Mouse (Mus musculus) cerebellum, postnatal 14 days (tissue): ENCODE measurements around the gene Lhx5.

Experiments
- DNase-seq, 2 experiments: peaks; one replicate each; pipeline ENCODE4 v3.0.0; 2021; ENCODE audit warnings: mixed read lengths in 2 of 2

Lhx5 gene

DNA sequence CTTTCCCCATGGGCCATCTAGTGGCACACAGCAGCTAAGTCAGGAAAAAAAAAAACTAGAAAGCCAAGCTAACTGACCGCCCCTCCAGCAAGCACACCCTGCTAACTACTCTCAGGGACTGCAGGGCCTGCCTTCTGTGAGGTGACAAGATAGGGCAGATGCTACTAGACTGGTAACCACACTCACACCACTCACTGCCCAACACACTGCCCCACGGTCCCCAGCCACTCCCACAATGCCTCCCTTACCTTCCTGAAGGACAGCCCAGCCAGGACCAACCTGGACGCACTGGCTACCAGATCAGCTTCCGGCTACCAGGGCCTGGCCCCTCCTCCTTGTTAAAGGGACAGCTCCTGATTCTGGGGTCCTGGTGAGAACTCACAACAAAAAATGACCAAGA lies 35.5 kb downstream of the Lhx5 start:
- DNase-seq = peak in 1 of 2 experiments; percentile 48

DNA sequence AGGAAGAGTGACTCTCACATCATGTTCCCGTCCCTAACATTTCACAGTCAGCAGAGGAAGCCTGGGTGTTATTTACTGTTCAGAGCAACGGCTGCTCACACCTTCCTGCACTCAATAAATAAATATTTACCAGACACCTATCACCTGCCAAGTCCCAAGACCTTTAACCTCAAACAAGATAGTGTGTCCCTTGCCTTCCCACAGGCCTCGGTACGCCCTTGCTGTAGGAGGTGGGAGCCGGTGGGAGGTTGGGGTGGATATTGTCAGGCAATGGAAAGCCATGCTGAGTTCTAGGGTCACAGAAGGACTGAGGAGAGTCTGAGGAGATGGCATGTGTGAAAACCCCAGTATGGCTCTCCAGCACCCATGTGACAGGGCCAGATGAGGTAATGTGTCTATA lies 36.8 kb downstream of the Lhx5 start:
- DNase-seq = no peak

DNA sequence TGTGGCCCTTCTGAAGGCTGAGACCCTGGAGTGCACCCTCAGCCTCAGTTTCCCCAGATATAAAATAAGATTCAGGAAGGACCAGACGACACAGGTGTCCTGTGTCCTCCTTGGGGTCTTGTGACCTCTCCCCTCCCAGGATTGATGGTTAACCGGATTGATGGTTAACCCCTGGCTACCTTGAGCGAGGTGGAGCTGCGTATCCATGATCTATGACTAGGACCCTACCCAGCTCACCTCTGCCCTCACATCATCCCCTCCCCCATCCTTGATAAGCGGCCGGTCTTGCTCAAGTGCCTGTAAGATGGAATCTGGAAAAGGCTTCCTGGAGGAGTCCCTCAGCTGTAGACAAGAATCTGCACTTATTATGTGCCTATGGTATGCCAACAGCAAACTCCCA lies 37.3 kb downstream of the Lhx5 start:
- no peak for DNase-seq

DNA sequence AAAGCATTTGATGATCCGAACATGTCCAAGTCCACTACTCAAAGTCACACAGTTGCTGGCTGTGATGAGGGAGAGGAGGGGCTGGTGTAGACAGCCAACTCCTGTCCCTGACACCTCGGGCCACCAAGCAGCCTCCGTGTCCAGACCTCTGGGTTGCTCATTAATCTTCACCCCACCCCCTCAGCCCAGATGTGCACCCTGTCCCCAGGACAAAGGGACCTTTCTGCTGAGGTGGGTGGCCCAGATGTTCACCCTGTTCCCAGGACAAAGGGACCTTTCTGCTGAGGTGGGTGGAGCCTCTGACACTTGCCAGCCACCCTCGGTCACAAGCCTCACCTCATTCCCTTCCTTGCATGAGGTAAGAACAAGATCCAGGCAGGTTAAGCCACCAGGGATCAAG lies 40.0 kb downstream of the Lhx5 start:
- DNase-seq = no peak

DNA sequence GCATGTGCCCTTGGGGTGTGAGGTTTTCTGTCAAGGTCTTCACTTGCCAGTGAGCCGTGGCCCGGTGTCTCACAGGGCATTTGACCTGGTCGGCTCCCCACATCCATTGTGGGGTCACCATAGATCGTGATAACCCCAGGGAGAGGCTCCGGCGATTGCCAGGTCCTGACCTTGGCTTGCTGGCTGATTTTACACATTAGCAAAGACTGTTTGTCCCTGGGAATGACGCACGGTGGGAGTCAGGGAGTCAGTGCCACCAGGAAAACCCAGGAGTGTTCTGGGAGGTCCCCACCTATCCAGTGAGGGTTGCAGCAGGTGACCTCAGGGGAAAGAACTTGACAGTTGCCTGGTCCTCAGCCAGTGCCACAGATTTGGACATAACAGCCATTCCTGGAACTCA lies 41.3 kb downstream of the Lhx5 start, which contains the start of gene Sdsl:
Gene Sdsl, minus strand, starts transcription at position 41 of the 400 bp plus-strand sequence.
- no peak for DNase-seq

DNA sequence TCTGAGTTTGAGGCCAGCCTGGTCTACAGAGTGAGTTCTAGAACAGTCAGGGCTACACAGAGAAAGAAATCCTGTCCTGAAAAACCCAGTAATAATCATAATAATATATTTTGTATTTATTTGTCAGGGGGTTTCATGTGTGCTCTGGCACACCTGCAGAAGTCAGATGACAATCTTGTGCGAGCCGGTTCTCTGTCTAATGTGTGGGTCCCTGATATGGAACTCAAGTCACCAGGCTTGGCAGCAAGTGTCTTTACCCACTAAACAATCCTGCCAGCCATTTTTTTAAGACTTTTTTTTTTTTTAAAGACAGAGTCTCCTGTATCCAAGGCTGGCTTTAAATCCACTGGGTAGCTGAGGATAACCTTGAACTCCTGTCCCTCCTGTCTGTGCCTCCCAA lies 41.9 kb downstream of the Lhx5 start:
- no peak for DNase-seq

DNA sequence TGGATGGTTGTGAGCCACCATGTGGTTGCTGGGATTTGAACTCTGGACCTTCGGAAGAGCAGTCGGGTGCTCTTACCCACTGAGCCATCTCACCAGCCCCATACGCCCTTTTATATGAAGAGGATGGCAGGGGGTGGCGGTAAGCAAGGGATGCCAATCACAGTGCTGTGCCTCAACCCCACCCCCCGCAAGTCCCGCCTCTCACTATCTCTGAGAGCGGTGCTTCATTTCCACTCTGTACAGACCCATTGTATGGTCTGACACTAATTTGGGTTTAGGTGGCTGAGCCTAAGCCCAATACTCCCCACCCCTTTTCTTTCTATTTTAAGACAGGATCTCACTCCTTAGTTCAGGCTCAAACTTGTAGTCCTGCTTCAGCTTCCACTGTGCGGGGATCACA lies 44.4 kb downstream of the Lhx5 start:
- DNase-seq = no peak

DNA sequence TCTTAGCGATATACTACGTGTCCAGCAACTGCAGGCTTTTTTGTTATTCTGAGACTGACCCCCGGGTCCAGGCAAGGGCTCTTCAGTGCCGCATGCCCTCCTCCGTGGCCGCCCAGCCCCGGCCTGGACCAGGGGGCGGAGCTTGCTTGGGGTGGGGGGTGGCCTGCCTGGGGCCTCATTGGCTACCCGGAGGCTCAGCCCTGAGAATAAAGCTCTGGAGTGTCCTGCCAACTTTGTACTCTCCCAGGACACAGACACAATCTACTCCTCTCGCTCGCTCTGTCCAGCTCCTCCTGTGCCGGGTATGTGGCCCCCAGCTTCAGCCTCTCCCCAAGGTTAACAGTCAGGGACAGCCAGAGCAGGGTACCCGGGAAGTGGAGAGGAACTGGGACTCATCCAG lies 44.8 kb downstream of the Lhx5 start, which contains the start of gene Sds:
Gene Sds, plus strand, starts transcription at position 231 of the 400 bp plus-strand sequence.
- no peak for DNase-seq

DNA sequence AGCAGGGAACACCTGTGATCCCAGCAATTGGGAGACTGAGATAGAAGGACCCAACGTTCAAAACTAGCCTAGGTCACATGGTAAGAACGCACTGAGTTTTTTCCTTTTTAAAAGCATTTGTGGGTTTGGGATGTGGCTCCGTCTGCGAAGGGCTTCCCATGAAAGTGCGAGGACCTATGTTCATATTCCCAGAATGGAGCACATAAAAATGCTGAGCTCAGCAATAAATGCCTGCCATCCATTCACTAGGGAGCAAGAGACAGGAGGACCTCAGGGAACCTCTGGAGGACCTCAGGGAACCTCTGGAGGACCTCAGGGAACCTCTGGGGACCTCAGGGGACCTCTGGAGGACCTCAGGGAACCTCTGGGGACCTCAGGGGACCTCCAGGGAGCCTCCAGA lies 46.5 kb downstream of the Lhx5 start:
- DNase-seq = no peak

DNA sequence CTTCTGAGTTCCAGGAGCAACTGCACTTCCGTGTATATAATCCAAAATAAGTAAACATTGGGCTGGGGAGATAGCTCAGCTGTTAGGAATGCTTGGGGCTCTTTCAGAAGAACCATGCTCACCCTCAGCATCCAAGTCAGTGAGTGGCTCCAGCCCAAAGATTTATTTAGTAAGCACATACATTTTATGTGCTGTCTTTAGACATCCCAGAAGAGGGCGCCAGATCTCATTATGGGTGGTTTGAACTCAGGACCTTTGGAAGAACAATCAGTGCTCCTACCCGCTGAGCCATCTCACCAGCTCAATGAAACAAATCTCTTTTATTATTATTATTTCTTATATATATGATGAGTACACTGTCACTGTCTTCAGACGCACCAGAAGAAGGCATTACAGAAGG lies 48.0 kb downstream of the Lhx5 start:
- no peak for DNase-seq

DNA sequence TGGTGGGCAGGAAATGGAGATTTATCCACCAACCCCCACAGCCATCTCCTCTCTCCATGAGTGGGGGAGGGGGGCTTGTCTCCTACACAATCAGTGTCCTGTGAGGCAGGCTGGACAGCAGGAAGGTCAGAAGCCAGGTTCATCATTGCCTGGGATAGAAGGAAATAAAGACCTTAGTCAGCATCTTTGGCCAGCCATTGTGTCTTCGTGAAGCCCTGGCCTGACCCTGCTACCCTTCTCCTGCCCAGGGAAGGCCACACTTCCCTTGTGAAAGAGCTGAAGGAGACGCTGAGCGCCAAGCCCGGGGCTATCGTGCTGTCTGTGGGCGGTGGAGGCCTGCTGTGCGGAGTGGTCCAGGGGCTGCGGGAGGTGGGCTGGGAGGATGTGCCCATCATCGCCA lies 49.7 kb downstream of the Lhx5 start:
- DNase-seq = no peak

DNA sequence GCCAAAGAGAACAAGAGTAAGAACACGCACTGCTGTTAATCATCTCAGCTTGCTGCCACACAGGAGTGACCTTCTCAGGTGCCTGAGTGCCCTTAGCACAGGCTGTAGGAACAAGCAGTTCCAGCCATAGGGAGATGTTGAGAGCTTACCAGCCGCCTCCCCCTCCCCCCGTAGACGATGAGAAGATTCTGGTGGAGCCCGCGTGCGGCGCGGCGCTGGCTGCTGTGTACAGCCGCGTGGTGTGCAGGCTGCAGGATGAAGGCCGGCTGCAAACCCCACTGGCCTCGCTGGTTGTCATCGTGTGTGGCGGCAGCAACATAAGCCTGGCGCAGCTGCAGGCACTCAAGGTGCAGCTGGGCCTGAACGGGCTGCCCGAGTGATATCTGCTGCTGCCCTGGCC lies 51.9 kb downstream of the Lhx5 start:
- no peak for DNase-seq

DNA sequence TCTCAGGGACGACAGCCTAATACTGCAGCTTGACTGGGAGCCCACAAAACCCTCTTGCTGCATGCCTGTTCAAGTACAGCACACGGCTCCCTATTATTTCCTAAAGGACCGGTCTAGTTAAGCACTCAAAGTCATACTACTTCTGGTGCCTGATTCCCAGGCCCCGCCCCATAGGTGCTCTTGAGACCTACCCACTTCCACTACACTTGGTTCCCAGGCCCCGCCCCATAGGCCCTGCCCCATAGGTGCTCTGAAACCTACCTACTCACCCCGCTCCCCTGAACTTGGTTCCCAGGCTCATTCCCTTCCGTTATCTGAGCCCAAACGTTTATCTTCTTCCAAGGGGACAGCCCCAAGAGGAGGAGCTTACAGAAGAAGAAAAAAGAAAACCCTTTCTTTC lies 56.3 kb downstream of the Lhx5 start:
- no peak for DNase-seq

DNA sequence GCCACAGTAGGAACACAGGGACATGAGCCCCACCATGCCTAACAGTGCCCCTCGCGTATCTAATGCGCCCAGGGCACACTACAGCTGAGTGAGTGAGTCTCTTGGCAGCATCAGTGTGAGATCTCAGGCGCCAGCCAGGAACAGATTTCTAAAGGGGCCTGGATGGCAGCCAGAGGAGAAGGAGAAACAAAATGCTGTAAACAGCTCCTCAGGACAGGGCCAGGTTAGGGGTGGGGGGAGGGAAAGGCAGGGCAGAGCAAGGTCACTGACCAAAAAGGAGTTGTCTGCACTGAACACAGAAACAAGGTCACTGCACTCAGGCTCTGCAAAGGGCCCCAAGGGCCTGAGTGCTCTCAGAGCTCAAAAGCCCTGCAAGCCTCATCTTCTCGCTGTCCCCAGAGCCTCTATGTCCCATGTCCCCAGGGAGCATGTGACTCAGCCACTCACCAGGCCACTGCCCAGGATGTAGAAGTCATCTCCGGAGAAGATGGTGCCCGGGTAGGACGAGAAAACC lies 59.2 kb downstream of the Lhx5 start:
- DNase-seq = peak; percentile 74 to 79
